Mouse (Mus musculus): ENCODE measurements around the gene Timp3.
A peak's percentile ranks its signal among the peaks of the same experiment; 100 is the strongest.

Gene Timp3

DNA sequence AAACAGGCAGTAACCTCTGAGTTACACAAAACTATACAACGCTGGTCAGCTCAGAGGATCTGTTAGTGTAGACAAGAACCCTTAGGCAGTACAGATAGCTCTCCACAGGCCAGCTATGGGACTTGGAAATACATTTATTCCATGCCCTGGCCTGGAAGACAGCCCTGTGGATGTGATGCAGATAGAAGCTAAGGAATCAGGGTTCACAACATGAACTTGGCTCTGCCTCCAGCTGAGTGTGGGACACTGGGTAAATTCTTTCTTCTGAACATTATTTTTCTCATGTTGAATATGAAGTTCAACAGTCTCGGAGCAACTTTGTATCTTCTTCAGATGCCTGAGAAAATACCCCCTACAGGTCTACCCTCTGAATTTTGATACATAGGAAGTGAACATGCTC, 2.9 kb upstream of the Timp3 start:
- no peak for DNase-seq (ENCODE audit: low spot score in 2 of 2)

DNA sequence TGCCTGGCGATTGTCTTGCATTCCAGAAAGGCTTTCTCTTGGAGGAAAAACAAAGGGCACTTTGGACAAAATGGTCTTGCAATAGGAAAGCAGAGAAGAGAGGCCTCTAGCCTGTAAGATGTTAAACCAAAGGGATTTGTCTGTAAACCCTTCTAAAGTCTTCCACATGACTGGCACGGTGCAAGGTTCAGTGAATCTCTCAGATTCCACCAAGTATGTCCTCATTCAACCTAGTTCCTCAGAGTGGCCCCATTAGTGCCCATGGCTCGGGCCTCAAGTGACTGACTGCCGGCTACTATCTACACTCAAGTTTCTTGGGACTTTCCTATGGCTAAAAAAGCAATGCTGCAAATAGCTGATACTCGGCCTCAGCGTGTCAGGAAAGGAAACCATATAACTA, 1.8 kb upstream of the Timp3 start:
- DNase-seq (ENCODE audit: low spot score in 2 of 2) = no peak

DNA sequence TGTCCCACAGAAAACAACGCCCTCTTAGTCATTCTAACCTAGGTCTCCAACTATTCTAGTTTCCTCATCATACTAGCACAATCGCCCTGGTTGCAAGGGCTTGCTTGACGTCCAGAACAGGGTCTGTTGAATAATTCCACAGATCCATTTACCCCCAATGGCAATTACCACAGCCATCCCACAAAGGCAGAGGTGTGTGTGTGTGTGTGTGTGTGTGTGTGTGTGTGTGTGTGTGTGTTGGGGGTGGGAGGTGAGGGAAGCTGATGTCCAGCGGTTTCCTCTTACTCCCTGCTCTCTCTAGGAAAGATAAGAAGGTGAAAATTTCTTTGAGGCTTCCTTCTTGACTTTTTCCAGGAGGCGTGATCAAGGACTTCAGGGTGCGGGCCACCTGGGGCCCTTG, 377 bp upstream of the Timp3 start:
- no peak for DNase-seq (ENCODE audit: low spot score in 2 of 2)

DNA sequence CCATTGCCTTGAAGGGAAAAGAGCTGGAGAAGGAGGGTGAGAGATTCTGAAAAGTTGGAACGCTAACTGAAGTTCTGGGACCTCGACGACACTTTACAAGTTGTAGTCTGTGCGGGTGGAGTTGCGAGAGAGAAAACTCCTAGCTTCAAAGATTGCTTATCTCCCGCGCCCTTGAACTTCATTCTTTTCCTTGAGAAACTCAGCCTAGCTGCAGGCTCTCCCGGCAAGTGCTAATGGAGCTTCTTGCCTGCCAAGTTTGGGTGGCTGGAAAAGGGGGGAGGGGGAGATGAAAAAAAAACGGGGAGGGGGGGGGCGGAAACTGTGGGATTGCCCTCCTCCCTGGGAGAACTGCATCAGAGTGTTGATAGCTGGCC, 932 bp downstream of the Timp3 start:
- DNase-seq (ENCODE audit: low spot score in 2 of 2) = no peak

DNA sequence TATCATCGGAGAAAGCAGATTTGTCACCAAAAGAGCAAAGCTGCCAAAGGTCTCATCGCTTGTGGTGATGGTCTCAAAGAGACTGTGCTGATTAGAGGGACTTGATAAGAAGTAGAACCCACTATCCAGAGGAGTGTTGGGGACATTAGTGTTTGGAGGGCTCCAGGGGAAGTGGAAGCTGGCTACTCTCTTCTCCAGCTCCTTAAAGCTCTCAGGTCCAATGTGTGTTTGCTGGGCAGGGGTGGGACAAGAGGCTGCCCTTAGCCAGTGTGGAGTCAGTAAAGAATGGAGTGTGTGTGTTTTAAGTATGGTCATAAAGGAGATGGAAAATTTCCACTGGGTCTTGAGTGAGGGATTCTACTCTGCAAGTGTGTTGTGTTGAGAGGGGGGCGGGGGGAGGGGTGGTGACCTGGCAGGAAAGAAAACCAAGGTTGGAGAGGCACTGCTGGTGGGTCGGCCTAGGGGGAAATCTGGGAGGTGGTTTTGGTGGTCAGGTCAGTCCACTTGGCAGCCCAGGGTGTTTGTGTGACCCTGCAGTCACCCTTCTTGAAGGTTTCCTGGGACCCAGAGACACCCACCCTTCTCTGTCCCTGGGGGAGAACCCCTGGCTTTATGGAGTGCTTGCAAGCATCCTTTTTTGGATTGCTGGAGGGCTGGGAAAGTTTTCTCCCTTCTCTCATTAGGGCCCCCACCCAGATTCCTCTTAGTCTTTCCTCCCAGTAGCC, 1.6 kb downstream of the Timp3 start:
- DNase-seq (ENCODE audit: low spot score in 2 of 2) = no peak

DNA sequence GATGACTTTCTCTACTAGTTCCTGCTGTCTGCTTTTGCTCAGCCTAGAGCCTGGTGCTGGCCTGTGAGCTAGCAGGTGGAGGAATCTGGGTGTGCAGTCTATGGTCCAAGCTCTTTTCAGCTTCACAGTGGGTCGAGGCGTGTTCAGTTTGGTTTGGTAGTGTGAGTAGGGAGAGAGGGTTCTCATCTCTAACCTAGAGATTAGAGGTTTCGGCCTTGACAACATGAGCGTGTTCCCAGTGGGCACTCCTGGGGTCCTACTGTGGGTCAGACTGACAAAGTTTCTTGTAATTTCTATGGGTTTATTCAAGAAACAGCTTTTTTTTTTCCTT, 2.1 kb downstream of the Timp3 start:
- DNase-seq (ENCODE audit: low spot score in 2 of 2) = no peak

DNA sequence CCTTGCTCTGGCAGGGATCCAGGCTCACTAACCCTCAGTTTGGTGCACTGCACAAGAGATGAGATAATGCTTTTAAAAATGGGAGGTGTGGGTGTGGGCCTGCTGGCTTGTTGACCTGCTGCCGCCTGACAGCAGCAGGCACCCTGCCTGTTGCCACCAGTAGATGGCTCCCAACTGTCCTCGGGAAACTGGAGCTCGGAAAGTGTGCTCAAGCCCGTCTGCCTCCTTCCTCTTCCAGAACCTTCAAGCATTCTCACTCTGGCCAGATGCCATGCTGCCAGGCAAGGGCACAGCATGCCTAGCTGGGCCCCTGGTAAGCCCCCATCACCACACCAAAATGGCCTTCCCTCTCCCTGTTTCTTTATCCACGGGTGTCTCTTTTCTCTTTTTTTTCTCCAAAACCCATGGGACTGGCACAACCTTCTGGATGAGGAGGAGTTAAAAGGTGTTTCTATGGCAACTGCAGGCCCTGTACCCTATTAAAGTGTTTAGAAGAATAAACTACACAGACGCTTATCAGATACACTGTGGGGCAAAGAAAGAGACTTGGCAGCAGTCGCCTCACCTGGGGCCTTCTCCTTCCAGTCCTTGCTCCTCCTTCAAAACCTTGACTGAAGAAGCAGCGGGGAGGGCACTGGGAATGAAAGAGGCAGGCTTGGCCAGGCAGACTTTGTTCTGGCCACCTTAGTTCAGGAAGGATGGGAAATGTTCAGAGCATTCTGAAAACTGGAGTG, 2.8 kb downstream of the Timp3 start:
- DNase-seq (ENCODE audit: low spot score in 2 of 2) = peak; percentile 52 to 56

DNA sequence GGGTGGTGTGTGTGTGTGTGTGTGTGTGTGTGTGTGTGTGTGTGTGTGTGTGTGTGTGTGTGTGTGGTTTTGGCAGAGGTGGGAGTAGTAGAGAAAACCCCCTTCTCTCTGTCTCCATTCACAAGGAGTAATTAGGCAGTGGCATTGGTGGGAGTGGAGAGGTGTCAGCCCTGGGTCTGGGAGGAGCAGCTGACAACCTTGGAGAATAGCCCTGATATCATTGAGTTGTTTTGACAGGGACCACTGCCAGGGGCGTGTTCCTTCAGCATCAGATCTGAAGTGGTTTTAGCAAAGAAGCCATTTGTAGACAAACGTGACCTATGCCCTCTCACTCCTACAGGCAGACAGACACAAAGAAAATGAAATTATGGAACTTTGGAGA, 3.3 kb downstream of the Timp3 start:
- no peak for DNase-seq (ENCODE audit: low spot score in 2 of 2)

DNA sequence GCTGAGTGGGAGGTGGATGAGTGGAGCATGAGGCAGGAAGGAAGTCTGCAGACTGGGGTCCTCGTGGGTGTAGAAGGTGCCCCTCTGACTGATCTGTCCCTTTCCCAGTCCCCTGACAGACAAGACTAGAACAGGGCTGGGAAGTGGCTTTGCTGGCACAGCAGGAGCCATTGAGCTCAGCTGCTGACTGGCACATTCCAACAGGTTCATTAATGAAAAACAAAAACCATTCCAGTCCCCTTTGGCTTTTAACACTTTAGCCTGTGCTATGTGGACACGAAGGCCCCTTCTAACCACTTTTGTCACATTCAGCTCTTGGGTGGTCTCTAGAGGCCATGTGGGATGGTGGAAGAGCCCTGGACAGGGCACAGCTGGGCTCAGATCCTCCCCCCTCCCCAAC, 4.4 kb downstream of the Timp3 start:
- no peak for DNase-seq (ENCODE audit: low spot score in 2 of 2)

DNA sequence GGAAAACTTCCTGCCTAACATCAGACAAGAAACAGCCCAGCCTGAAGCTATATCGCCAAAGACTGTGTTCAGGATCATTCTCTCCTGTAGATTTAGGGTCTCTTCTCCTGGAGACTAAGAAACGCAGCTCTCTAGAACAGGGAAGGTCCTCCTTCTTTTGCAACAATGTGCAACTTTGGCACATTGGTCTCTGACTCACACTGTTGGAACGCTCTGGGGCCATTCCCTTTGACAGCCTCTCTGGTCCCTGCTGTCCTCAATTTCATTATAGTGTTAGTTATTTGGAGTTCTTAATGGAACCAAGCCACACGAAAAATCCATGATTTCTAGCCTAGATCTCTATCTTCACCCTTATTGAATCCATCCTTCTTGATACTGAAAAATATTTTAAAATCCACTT, 7.1 kb downstream of the Timp3 start:
- DNase-seq (ENCODE audit: low spot score in 2 of 2) = no peak

DNA sequence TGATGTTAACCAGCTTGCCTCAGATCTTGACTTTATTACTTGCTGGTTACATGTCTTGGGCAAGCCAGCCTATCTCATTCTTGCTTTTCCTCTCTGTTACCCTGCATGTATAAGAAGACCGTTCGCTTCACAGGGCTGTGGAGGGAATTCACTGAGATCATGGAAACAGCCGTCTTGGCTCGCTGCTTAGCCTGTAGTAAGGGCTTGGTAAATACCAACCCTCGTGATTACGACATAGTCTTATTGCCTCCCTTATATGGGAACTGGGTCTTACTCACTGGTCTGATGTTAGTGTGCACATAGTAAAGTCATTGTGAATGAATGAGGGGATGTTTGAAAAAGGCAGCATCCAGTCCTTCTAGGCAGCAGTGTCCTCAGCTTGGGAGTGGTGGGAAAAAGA, 10.4 kb downstream of the Timp3 start:
- no peak for DNase-seq (ENCODE audit: low spot score in 2 of 2)

DNA sequence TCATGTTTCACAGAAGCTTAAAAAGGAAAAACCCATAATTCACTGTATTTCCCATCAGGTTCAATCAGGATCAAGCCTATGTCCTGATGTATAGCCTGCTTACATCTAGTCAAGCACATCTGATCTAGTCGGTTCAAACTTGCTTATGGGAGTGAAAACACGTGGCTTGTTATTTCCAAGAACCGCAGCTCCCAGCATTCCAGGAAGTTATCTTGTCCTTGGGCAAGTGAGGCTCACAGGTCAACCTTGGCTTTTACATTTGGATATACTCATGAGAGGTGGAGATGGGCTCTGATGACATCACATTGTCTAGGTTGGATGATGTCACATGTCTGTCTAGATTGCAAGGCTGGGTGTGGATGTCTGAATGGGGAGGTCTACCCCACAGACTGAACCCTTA, 12.8 kb downstream of the Timp3 start:
- DNase-seq (ENCODE audit: low spot score in 2 of 2) = no peak

DNA sequence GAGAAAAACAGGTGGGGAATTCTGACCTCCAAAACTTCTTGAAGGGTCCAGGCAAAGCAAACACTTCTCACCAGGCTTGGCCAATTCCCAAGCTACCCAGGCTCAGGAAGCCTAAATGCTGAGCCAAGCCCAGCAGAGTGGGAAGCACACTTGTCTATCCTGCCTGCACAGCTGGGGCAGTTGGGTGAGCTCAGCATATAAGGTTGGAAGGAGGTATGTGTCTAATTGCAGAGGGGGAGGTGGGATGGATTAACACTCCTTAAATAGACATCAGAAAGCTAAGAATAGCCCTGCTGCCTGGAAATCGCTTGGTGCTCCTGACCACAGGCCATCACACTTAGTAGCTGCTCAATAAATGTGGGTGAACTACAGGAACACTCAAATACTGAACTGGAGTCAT, 13.3 kb downstream of the Timp3 start:
- no peak for DNase-seq (ENCODE audit: low spot score in 2 of 2)

DNA sequence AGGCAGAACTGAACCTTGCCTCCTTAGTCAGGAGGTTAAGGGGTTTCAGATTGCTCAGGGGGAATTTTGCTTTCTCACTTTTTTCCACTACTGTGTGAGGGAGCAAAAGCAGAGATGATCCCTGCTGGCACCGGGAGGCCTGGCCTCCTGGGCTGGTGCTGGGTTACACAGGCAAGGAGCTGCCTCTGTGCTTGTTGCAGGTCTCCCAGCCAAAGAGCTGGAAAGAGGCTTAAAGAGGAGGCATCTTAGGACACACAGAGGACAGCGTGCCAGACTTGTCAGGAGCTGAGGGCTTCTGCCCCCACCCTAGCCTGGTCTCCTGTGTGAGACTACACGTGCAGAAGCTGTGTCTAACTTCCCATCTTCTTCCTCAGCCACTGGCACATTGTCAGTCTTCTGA, 15.3 kb downstream of the Timp3 start:
- DNase-seq (ENCODE audit: low spot score in 2 of 2) = no peak

DNA sequence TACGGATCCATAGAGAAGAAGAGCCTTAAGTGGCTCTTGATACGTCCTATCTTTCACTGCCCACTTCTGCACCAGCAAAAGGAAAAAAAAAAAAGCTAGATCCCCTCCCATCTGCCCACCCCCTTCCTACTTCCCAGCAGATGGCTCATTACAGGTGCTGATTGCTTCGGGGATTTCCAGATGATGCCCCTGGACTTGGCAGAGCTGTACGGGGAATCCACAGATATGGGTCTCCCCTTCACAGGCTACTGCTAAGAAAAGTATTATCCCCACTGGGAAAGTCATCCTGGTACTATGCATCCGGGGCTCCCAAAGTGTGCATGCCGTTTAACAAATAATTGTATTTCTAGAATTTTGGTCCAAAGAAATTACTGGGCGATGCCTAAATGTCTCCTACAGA, 17.5 kb downstream of the Timp3 start:
- DNase-seq (ENCODE audit: low spot score in 2 of 2) = no peak

DNA sequence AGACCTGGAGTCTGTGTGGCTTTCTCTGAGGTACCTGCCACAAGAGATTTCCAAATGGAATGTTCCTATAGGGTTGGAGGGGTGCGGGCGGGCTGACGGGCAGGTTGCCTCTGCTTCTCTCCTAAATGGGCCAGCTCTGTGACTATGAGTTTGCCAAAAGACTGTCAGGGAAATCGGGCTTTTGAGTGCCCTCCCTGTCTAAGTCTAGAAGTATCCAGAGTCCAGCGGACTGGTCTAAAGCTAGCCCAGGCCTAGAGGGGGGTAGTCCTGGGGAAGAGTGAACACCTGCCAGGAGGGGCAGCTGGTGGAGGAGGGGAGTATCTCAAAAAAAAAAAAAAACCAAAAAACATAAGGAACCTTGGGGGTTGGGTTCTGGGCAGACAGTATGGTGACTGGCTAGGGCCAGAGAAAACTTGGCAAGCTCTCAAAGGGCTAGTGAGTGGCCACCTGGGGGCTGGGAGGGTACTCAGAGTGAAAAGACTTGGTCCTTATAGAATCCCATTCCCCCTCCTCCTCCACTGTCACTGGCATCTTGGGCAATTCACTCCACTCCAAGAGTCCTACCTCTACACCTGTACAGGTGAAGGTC, 18.5 kb downstream of the Timp3 start:
- no peak for DNase-seq (ENCODE audit: low spot score in 2 of 2)

DNA sequence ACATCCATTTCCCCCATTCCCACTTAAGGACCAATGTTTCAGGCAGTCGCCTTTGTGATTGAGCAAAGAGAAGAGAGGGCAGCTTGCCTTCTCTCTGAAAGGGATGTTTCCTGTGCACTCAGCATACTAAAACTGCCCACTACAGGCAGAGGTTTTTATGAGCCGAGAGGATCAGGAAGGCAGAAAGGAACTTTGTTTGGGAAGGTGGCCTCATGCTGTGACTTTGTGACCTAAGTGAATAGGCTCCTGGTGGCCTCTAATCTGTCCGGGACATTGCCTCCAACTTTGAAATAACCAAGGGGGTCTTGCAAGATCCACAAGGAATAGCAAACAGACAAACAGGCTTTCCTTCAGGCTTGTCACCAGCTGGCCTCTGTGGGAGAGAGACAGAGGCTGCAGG, 19.4 kb downstream of the Timp3 start:
- DNase-seq (ENCODE audit: low spot score in 2 of 2) = no peak

DNA sequence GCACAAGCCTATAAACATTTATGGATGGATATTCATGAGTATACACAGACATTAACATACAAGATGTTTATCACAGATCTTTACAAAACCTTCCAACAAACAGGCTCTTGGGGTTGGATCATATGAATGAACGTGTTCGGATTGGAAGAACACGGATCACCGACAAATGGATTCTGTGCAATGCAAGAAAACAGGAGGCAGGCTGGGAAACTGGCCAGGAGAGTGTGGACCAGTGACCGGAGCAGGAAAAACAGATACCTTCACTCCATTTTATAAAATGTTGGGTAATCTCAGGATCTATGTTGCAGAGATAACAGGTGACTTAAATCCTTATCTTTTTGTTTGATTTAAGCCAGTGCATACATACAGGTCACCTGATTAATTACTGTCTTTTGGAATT, 20.0 kb downstream of the Timp3 start:
- DNase-seq (ENCODE audit: low spot score in 2 of 2) = no peak

DNA sequence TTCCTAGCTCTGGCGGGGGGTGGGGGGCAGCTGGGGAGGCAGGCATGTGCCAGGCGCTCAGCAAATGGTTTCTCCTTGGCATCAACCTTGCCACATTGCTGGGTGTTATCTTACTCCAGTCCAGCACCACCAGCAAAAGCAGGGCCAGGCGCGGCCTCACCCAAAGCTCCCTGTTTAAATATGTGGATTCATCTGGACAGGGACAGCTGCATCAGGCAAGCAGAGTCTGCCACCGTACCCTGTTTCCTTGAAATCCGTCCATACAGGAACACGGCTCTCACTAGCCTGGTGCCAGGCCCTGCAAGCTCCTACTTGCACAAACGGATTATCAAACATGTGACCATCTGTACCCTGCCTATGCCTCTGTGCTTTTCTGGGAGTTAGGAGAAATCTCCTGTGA, 21.0 kb downstream of the Timp3 start:
- no peak for DNase-seq (ENCODE audit: low spot score in 2 of 2)

DNA sequence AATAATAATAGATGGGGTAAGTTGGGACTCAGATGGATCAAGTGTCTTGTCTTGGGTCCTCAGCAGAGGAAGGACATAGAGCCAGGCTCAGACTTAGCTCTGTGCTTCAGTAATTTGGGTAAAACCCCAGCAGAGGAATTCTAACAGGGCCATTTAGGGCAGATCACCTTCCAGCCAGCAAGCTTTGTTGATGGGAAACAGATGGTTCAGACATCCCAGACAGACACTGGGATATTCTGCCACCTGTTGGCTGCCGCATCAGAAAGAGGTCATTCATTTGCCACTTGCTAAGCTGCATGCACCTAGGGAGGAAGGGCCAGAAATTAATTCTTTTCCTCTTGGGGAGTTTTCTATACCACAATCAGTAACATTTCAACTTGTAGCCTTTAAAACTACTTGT, 21.8 kb downstream of the Timp3 start:
- no peak for DNase-seq (ENCODE audit: low spot score in 2 of 2)

DNA sequence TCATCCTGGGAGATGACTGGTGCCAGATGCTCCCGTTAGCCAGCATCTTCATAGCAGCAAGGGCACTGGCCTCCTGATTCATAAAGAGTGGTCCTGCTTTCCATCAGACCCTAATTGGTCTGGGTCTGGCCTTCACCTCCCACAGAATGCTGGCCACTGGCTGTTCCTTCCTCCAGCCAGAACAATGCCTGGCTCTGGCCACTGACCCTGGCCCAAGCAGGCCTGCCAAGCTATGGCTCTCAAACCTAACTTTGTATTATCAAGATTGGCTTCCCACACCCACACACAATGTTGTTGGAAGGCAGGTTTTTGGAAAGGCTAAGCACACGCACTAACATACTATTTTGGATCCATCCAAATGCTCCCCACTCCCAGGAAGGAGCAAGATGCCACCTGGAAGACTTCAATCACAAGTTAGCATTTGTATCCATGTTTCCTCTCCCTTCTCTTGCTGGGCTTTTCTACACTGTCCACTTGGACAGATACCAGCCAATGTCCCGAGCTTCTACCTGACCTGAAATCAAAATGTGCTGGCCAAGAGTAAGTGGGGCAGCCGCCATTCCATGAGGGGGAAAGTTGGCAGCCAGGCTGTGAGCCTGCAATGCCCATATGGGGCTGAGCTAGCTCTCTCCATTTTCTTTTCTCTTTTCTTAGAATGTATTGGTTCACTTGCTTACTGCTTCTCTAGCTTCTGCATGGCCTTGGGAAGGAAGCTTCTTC, 23.3 kb downstream of the Timp3 start:
- DNase-seq (ENCODE audit: low spot score in 2 of 2) = no peak

DNA sequence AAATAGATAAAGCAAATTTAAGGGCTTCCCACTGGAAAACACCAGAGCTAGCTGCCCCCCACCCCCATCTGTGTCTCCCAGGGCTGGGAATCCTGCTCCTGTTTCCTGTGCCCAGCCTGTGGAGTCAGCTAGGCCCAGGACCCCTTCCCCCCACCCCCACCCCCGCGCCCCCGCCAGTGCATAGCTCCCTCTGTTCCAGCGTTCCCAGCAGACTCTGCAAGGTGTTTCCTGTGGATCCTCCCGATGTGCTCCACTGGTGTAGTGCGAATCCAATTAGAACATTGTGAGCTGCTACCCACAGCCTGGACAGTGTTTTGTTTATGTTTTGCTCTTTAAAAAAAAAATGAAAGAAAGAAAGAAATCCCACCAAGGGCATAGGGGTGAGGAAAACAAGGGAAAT, 25.1 kb downstream of the Timp3 start:
- DNase-seq (ENCODE audit: low spot score in 2 of 2) = no peak

DNA sequence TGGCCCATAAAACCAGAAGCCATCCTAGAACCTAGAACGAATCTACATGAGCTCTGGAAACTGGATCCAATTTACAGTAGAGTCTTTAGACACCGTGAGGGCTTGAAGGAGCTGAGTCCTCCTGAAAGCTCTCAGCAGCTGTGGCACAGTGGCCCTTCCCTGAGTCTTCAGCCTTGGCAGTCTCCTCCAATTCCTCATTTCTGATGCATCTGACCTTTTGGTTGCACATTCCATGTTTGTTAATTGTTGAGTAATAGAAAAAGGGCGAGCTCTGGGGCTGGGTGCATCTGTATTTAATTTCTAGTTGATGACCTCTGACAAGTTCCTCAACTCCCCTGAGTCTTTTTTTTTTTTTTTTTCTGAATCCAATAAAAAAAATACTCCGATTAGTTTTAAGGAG, 28.0 kb downstream of the Timp3 start:
- DNase-seq (ENCODE audit: low spot score in 2 of 2) = no peak
